Mouse (Mus musculus): ENCODE measurements at regions not wholly inside any gene's neighbourhood (a gene's known extent, or its start where the extent isn't known, plus 50 kb on each side); places are given as distances from the start of the nearest gene placed in this dataset.
A peak's percentile ranks its signal among the peaks of the same experiment; 100 is the strongest.

- Histone ChIP-seq H3K4me2 (ENCODE audit: low read length) (no peak overlapping the region), H3K36me3 (ENCODE audit: control insufficient read depth, insufficient read depth) (no peaks in the 10 kb centered on the region), H3K27ac (ENCODE audit: low read length) (no peak overlapping the region), H3K9ac (replicated peaks; ENCODE audit: low read depth, low read length) (no peak overlapping the region), H3K4me3 (replicated peaks; ENCODE audit: low read length) (no peak overlapping the region), H3K9me3 (ENCODE audit: control insufficient read depth, low read length) (no peaks in the 10 kb centered on the region), H3K27me3 (replicated peaks; ENCODE audit: control insufficient read depth, insufficient read depth, low read length) (no peaks in the 10 kb centered on the region), H3K4me1 (replicated peaks; ENCODE audit: control insufficient read depth, insufficient read depth, low read length) (peaks cover 10% of the 10 kb centered on the region; the same call in 1 of the 2 replicates)
- ATAC-seq, result peak; percentile 54; the same call in 1 of the 2 replicates
- 32% methylated on average over 5 of the region's 5 CpGs for WGBS
Observed at GRCm38 (mm10) chr12:9251772-9252171, 222.0 kb downstream of the Ttc32 start.

GRCm38 (mm10) chr12:9253306-9254074 is 223.7 kb downstream of the Ttc32 start:
- peak; percentile 34; the same call in 1 of the 2 replicates for ATAC-seq
- H3K4me2 ChIP-seq (ENCODE audit: low read length), result no peak overlapping the region

GRCm38 (mm10) chr12:9254301-9254860 is 224.6 kb downstream of the Ttc32 start:
- 35% methylated on average over 6 of the region's 6 CpGs for WGBS
- no peaks in the 10 kb centered on the region for H3K36me3 ChIP-seq (ENCODE audit: control insufficient read depth, insufficient read depth)
- no peaks in the 10 kb centered on the region for H3K9me3 ChIP-seq (ENCODE audit: control insufficient read depth, low read length)
- H3K27ac ChIP-seq (ENCODE audit: low read length), result no peak overlapping the region
- no peak overlapping the region for H3K9ac ChIP-seq (replicated peaks; ENCODE audit: low read depth, low read length)
- H3K4me1 ChIP-seq (replicated peaks; ENCODE audit: control insufficient read depth, insufficient read depth, low read length), result peaks cover 10% of the 10 kb centered on the region; the same call in 1 of the 2 replicates
- H3K27me3 ChIP-seq (replicated peaks; ENCODE audit: control insufficient read depth, insufficient read depth, low read length), result no peaks in the 10 kb centered on the region
- ATAC-seq, result no peak
- no peak overlapping the region for H3K4me3 ChIP-seq (replicated peaks; ENCODE audit: low read length)
- no peak overlapping the region for H3K4me2 ChIP-seq (ENCODE audit: low read length)

More at GRCm38 (mm10) chr12:9253306-9254074, 223.7 kb downstream of the Ttc32 start:
- H3K27ac ChIP-seq (ENCODE audit: low read length), result no peak overlapping the region
- no peak overlapping the region for H3K9ac ChIP-seq (replicated peaks; ENCODE audit: low read depth, low read length)
- no peaks in the 10 kb centered on the region for H3K36me3 ChIP-seq (ENCODE audit: control insufficient read depth, insufficient read depth)
- WGBS, result 43% methylated on average over 19 of the region's 19 CpGs
- H3K4me1 ChIP-seq (replicated peaks; ENCODE audit: control insufficient read depth, insufficient read depth, low read length), result peaks cover 10% of the 10 kb centered on the region; the same call in 1 of the 2 replicates
- no peak overlapping the region for H3K4me3 ChIP-seq (replicated peaks; ENCODE audit: low read length)
- no peaks in the 10 kb centered on the region for H3K27me3 ChIP-seq (replicated peaks; ENCODE audit: control insufficient read depth, insufficient read depth, low read length)
- H3K9me3 ChIP-seq (ENCODE audit: control insufficient read depth, low read length), result no peaks in the 10 kb centered on the region

GRCm38 (mm10) chr12:9255661-9256486 is 226.1 kb downstream of the Ttc32 start:
- no peak for ATAC-seq
- 78% methylated on average over 10 of the region's 10 CpGs for WGBS
- no peaks in the 10 kb centered on the region for H3K9me3 ChIP-seq (ENCODE audit: control insufficient read depth, low read length)
- no peak overlapping the region for H3K27ac ChIP-seq (ENCODE audit: low read length)
- no peaks in the 10 kb centered on the region for H3K27me3 ChIP-seq (replicated peaks; ENCODE audit: control insufficient read depth, insufficient read depth, low read length)
- no peak overlapping the region for H3K4me3 ChIP-seq (replicated peaks; ENCODE audit: low read length)
- no peak overlapping the region for H3K4me2 ChIP-seq (ENCODE audit: low read length)
- H3K9ac ChIP-seq (replicated peaks; ENCODE audit: low read depth, low read length), result no peak overlapping the region
- H3K4me1 ChIP-seq (replicated peaks; ENCODE audit: control insufficient read depth, insufficient read depth, low read length), result peaks cover 10% of the 10 kb centered on the region; the same call in 1 of the 2 replicates
- H3K36me3 ChIP-seq (ENCODE audit: control insufficient read depth, insufficient read depth), result no peaks in the 10 kb centered on the region

- ATAC-seq, result no peak
Observed at GRCm38 (mm10) chr12:9256487-9256820, 226.7 kb downstream of the Ttc32 start.

GRCm38 (mm10) chr12:9258221-9258620 is 228.4 kb downstream of the Ttc32 start:
- H3K9me3 ChIP-seq (ENCODE audit: control insufficient read depth, low read length), result no peaks in the 10 kb centered on the region
- H3K27me3 ChIP-seq (replicated peaks; ENCODE audit: control insufficient read depth, insufficient read depth, low read length), result no peaks in the 10 kb centered on the region
- H3K4me2 ChIP-seq (ENCODE audit: low read length), result no peak overlapping the region
- no peak overlapping the region for H3K9ac ChIP-seq (replicated peaks; ENCODE audit: low read depth, low read length)
- H3K36me3 ChIP-seq (ENCODE audit: control insufficient read depth, insufficient read depth), result no peaks in the 10 kb centered on the region
- H3K4me3 ChIP-seq (replicated peaks; ENCODE audit: low read length), result no peak overlapping the region
- H3K27ac ChIP-seq (ENCODE audit: low read length), result no peak overlapping the region
- H3K4me1 ChIP-seq (replicated peaks; ENCODE audit: control insufficient read depth, insufficient read depth, low read length), result peaks cover 9% of the 10 kb centered on the region; the same call in 1 of the 2 replicates
- 55% methylated on average over 1 of the region's 1 CpGs for WGBS
- no peak for ATAC-seq

More at GRCm38 (mm10) chr12:9256487-9256820, 226.7 kb downstream of the Ttc32 start:
- no peaks in the 10 kb centered on the region for H3K9me3 ChIP-seq (ENCODE audit: control insufficient read depth, low read length)
- no peak overlapping the region for H3K9ac ChIP-seq (replicated peaks; ENCODE audit: low read depth, low read length)
- H3K4me2 ChIP-seq (ENCODE audit: low read length), result no peak overlapping the region
- no peak overlapping the region for H3K27ac ChIP-seq (ENCODE audit: low read length)
- no peaks in the 10 kb centered on the region for H3K36me3 ChIP-seq (ENCODE audit: control insufficient read depth, insufficient read depth)
- no peak overlapping the region for H3K4me3 ChIP-seq (replicated peaks; ENCODE audit: low read length)
- H3K27me3 ChIP-seq (replicated peaks; ENCODE audit: control insufficient read depth, insufficient read depth, low read length), result no peaks in the 10 kb centered on the region
- peaks cover 10% of the 10 kb centered on the region; the same call in 1 of the 2 replicates for H3K4me1 ChIP-seq (replicated peaks; ENCODE audit: control insufficient read depth, insufficient read depth, low read length)

GRCm38 (mm10) chr12:9261662-9262061 is 231.9 kb downstream of the Ttc32 start:
- ATAC-seq, result no peak
- Histone ChIP-seq H3K9ac (replicated peaks; ENCODE audit: low read depth, low read length) (no peak overlapping the region), H3K9me3 (ENCODE audit: control insufficient read depth, low read length) (no peaks in the 10 kb centered on the region), H3K27me3 (replicated peaks; ENCODE audit: control insufficient read depth, insufficient read depth, low read length) (no peaks in the 10 kb centered on the region), H3K4me3 (replicated peaks; ENCODE audit: low read length) (no peak overlapping the region), H3K27ac (ENCODE audit: low read length) (no peak overlapping the region), H3K36me3 (ENCODE audit: control insufficient read depth, insufficient read depth) (no peaks in the 10 kb centered on the region), H3K4me2 (ENCODE audit: low read length) (no peak overlapping the region), H3K4me1 (replicated peaks; ENCODE audit: control insufficient read depth, insufficient read depth, low read length) (no peaks in the 10 kb centered on the region)
- WGBS, result 76% methylated on average over 6 of the region's 6 CpGs

- Histone ChIP-seq H3K27me3 (replicated peaks; ENCODE audit: control insufficient read depth, insufficient read depth, low read length) (no peaks in the 10 kb centered on the region), H3K36me3 (ENCODE audit: control insufficient read depth, insufficient read depth) (no peaks in the 10 kb centered on the region), H3K27ac (ENCODE audit: low read length) (no peak overlapping the region), H3K9me3 (ENCODE audit: control insufficient read depth, low read length) (no peaks in the 10 kb centered on the region), H3K9ac (replicated peaks; ENCODE audit: low read depth, low read length) (no peak overlapping the region), H3K4me3 (replicated peaks; ENCODE audit: low read length) (no peak overlapping the region), H3K4me1 (replicated peaks; ENCODE audit: control insufficient read depth, insufficient read depth, low read length) (no peaks in the 10 kb centered on the region), H3K4me2 (ENCODE audit: low read length) (no peak overlapping the region)
- 59% methylated on average over 4 of the region's 4 CpGs for WGBS
- ATAC-seq, result no peak
Observed at GRCm38 (mm10) chr12:9266221-9266620, 236.4 kb downstream of the Ttc32 start.

- ATAC-seq, result no peak
- Histone ChIP-seq H3K27ac (ENCODE audit: low read length) (no peak overlapping the region), H3K4me1 (replicated peaks; ENCODE audit: control insufficient read depth, insufficient read depth, low read length) (no peaks in the 10 kb centered on the region), H3K4me2 (ENCODE audit: low read length) (no peak overlapping the region), H3K9me3 (ENCODE audit: control insufficient read depth, low read length) (no peaks in the 10 kb centered on the region), H3K9ac (replicated peaks; ENCODE audit: low read depth, low read length) (no peak overlapping the region), H3K4me3 (replicated peaks; ENCODE audit: low read length) (no peak overlapping the region), H3K36me3 (ENCODE audit: control insufficient read depth, insufficient read depth) (no peaks in the 10 kb centered on the region), H3K27me3 (replicated peaks; ENCODE audit: control insufficient read depth, insufficient read depth, low read length) (no peaks in the 10 kb centered on the region)
- 95% methylated on average over 2 of the region's 2 CpGs for WGBS
Observed at GRCm38 (mm10) chr12:9271484-9271883, 241.7 kb downstream of the Ttc32 start.
